Mouse (Mus musculus) layer of hippocampus, adult 11-12 months (tissue): ENCODE results near the gene Pdxp.
"Not testable (repeated sequence)": the region's sequence is repeated elsewhere in the genome, so short reads cannot be mapped to it uniquely, and the experiment has no call there.

Experiments
- DNase-seq: peaks from one replicate; pipeline ENCODE4 v3.0.0; 2022; ENCODE audit warnings: low spot score

The Pdxp gene

DNA sequence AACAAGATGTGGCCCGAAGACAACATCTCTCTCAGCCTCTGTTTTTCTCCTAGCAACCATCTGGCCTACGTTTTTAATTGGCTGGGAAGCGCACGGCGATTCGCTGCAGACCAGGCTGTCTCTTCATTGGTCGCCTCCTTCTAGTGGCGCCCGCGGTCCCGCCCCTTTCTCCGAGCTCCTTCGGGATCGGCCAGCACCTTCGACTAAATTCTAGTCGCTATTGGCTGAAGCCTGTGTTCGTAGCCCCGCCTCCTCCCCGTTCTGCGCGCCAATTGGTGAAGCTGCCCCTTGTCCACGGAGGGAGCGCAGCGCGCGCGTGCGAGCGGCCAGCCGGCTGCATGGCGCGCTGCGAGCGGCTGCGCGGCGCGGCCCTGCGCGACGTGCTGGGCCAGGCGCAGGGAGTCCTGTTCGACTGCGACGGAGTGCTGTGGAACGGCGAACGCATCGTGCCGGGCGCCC lies at the start of gene Pdxp:
TSS of gene Pdxp (plus strand) at position 288 of the 459 bp plus-strand sequence.
- peak; percentile 96 for DNase-seq

DNA sequence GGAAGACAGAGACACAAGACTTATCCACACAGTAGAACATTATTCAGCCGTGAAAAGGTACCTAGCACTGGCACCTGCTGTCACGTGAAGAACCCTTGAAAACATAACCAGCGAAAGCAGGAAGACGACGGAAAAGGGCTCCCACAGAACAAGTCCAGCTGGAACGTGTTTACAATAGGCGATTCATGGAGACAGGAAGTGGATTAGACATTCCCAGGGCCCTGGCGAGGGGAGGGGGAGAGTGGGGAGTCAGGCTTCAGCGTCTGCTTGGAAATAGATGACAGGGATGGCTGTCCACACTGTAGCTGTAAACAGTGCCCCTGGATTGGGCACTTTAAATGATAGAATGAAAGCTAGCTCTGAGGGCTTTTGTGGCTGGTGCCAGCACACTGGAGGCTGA lies 45.3 kb upstream of the Pdxp start:
- DNase-seq: no peak

DNA sequence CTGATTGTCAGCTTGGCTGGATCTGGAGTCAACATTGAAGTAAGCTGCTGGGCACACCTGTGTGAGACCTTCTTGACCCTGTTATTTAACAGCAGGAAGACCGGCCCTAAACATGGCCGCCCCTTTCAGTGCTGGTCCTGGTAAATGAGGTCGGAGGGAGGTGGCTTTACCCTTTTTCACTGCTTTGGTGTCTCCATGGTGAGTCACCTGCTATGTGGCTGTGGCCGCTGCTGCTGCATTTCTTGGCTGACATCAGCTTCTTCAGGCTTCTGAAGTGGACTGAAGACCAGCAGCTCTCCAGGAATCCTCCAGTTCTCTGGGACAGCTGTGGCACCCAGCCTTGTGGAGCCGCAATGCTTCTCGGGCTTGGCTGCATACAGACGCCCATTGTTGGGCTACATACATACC lies 44.9 kb upstream of the Pdxp start:
- DNase-seq: no peak

DNA sequence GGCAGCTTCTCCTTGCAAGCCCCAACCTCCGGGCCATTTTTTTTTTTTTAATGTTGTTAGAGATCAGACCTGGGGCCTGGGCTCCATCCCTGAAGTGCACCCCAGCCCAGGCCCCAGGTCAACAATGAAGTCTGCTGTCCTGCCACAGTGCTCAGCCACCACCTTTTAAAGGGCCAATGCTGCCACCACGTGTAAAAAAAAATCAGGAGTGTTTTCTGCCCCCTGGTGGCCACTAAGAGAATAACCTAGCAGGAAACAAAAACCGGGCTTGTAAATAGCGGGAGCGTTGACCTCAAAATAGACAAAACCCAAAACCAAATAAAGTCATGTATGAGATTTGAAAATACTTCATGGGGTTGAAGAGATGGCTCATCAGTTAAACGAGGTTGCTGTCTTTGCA lies 43.9 kb upstream of the Pdxp start:
- DNase-seq: no peak

DNA sequence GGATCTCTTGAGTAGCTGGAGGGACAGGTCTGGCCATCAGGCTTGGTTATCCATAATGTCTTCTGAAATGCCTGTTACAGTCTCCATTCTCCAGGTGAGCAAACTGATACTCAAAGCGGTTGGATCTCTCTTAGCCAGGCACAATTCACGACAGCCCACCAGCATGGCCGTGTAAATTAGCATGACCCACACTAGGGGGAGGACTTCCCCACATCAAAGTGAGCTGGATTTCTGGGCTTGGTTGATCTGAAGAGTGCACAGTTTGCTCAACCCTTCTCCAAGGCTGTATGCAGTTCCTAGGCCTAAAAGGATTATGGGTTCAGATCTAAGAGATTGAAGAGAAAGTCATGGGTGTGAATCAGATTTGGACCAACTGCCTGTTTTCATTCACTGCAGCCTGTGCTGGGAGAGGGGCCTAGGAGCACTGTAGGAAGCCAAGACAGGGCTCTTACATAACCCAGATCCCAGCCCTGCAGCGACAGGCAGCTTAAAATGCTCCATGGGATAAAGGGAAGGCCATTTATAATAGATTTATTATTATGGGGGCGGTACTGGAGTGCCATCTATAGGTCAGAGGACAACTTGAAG lies 41.6 kb upstream of the Pdxp start:
- no peak for DNase-seq

DNA sequence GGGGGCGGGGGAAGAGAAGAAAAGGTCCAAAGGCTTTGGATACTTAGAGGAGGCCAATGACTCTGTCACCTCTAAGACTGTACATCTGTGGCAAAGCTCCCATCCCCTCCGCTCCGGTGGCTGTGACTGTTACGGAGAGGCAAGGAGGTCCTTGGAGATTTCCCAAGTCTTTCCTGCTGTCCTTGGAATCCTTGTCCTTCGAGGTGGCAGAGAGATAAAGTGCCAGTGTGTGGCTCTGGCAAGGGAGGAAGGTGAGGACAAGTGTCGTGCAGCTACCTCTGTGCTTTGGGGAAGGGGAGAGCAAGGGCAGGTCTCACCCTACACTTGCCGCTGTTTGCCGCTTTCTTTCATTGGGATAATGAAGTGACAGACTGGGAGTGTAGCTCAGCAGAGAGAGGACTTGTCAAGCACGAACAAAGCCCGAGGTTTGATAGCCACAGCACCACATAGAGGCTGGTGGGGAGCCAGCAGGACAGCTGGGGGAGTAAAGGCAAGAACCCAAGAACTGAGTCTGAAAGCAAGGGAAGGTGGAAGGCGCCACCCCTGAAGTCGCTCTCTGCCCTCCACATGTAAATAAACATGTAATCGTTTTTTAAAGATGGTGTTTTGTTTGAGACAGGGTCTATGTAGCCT lies 39.8 kb upstream of the Pdxp start:
- no peak for DNase-seq

DNA sequence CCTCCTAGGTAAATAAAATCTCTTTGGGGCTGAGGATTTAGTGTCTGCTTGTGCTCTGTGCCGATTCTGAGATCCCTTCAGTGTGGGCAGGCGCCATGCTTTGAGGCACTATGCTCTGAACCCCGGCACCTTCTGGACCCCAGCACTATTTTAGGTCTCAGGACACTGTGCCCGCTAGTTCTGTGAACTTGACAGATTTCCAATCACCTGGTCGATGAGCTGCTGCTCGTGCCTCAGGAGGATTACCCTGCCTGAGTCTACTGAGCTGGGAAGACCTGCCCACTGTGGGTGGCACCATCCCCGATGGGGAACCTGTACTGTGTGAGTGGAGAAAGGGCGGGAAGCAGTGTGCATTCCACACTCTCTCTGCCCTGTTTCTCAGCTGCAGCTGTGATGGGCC lies 38.7 kb upstream of the Pdxp start:
- no peak for DNase-seq

DNA sequence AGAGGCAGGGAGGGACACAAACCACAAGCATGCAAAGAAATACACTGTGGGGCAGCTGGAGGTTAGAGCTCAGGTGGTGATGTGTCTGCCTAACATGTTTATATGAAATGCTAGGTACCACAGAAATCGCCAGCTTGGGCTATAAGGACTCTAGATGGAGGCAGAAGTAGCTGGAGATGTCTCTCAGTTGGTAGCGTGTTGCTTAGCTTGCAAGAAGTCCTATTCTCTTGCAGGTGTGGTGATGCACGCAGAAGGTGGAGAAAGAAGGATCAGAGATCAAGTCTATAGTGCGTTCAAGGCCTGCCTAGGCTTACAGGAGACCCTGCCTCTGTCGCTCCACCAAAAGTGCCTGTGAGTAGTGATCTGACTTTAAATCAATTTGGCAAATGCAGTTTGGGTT lies 38.2 kb upstream of the Pdxp start:
- DNase-seq: no peak

DNA sequence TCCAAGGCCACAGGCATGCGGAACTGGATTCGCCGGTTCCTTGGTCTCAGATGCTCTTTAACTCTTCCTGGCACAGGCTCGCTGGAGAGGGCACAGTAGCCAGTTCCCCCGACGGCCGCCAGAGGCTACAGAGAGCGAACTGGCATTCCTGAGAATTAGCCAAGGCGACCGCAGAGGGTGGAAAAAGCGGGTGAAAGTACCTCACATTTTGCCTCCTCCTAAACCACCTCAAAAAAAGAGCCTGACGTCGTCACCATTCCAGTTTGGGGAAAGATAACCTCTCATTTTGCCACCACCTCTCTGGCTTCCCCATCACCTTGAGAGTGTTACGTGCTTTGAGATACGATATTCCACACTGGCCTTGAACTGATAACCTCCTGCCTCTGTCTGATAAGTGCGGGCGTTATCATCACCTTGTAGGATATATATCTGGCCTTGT lies 37.4 kb upstream of the Pdxp start:
- DNase-seq: peak; percentile 81

DNA sequence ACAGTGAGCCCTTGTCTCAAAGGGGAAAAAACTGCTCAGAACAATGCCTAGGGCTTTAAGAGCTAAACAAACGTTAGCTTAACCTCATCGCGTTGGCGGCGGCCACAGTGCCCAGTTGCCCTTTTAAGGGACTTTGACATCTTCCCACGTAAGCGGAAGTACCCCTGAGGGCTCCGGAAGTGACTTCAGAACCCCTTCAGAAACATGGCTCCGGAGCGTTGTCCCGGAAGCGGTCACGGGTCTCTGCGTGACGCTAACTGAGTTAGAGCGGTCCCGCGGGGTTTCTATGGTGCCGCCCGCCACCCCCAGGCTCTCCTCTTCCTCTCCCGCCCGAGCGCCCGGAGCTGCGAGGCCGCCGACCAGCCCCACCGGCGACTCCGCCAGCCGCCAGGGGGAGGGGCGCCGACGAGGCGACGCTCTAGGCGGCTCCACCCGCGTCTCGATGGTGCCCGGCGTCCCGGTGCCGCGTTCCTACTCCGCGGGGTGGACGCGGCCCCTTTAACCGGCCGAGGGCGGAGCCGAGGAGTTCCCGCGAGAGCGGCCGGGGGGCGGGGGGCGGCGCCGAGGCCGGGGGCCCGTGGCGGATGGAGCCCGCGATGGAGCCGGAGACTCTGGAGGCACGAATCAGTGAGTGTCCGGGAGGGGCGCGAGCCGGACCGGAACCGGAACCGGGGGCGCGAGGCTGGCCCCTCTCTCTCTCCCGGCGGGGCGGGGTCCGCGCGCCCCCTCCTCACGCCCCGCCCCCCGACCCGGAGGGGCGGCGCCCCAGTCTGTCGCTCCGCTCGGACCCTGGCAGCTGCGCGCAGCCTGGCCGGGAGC lies 36.5 kb upstream of the Pdxp start, which contains the start of gene Gga1:
TSS of gene Gga1 (plus strand) at position 200 of the 819 bp plus-strand sequence.
- peak; percentile 97 for DNase-seq

DNA sequence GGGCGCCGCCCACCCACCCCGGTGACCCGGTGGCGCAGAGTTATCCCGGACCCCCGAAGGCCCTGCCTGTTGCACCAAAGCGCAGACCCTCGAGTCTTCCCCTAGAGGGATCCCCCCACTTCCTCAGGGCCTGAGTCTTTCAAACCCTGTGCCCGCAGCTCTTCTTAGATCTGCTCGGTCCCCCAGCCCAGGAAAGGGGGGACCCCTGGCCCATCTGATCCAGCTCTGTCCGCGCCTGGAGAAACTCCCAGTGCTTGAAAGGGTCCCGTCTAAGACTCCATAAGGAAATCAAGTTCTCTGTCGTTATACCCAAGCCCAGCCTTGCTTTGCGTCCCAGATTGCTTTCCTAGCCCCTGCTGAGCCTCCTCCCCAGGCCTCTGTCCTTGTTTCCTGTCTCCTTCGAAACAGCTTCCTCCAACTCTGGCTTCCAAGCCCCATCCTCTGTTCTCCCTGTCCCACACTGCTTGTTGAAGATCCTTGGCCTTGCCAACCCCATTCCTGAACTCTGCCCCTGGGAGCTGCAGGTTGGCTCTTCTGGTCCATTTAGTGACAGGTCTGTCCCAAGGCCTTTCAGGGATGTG lies 35.8 kb upstream of the Pdxp start:
- DNase-seq: no peak

DNA sequence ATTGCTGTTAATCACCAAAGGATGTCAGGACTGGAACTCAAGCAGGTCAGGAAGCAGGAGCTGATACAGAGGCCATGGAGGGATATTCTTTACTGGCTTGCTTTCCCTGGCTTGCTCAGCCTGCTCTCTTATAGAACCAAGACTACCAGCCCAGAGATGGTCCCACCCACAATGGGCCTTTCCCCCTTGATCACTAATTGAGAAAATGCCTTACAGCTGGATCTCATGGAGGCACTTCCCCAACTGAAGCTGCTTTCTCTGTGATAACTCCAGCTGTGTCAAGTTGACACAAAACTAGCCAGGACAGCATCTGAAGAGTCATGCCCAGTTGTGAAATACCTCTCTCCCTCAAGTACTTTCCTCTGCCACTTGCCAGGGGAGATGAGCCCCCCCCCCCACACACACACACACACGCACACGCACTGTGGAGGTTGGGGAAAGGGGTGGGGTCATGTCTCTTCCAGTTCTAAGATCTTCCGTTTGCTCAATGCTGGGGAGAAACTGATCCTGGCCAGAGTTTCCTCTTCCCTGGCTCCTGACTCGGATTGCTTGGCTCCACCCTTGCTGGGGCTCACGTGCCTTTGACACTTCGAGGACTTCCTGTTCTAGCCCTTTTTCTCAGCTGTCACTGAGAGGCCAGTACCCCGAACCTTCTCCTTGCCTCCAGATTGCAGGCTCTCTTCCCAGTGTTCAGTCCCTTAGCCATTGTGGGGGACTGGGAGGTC lies 34.8 kb upstream of the Pdxp start:
- DNase-seq: not testable (repeated sequence)

DNA sequence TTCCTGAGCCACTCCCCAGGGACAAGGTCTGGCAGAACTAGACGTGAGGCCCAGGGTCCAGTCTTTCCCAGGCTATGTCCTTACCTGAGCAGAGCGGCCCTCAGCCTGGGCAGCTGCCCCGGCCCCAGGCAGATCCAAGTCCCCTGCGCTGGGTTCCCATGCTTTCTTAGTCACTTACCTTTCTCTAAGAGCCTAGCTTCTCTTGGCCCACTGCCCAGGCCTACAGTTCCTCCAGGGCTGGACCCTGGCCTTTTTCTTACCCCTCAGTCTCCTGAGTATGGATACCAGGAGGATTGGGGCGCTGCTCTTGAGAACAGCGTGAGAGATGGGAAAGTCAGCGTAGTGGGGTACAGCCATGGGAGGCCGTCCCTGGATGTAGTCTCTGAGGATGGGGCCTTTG lies 33.3 kb upstream of the Pdxp start:
- DNase-seq: no peak

DNA sequence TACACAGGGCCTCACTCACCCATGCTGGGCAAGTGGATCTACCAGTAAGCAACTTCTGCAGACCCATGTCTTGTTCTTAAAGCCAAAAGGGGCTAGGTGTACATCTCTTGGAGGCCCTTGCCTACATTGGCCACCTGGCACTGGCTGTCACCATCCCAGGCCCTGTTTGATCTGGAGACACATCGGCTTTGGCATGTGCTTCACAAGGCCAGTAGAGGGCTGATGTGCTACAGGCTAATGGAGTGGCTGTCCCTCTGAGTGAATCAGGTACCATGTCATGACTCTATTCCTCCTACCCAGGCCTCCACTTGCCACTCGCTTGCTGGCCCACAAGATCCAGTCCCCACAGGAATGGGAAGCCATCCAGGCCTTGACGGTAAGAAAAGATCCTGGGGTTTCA lies 31.9 kb upstream of the Pdxp start:
- DNase-seq: no peak

DNA sequence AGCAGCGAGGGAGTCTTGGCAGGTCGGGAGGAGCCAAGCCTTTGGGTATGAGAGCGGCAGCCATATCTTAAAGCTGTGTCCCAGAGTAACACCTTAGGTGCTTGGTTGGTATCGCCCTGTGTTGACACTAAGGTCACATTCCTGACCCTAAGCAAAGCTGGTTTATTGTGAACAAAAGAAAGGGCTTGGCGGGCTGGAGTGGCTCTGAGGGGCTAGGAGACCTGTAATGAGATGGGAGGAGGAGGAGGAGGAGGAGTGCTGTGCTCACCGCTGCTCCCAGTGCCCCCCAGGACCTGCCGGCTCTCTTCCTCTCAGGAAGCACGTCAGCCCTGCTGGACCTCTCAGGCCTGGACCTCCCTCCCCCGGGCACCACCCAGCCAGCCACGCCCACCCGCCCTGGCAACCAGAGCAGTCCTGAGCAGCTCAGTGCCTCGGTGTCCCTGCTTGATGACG lies 24.3 kb upstream of the Pdxp start:
- DNase-seq: no peak

DNA sequence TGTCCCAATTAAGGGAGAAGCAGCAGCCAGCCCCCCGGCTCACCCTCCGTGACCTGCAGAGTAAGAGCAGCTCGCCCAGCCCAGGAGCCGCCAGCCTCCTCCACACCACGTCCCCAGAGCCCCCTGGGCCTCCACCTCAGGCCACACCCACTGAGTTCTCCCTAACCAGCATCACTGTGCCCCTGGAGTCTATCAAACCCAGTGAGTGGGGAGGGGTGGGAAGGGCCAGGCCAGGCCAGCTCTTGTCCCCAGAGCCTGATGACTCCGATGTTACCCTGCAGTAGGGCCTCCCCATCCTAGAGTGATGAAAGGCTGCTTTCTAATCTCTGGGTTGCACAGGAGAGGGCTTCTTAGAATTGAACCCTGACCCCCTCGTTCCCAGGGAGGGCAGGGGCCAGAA lies 21.3 kb upstream of the Pdxp start:
- DNase-seq: no peak

DNA sequence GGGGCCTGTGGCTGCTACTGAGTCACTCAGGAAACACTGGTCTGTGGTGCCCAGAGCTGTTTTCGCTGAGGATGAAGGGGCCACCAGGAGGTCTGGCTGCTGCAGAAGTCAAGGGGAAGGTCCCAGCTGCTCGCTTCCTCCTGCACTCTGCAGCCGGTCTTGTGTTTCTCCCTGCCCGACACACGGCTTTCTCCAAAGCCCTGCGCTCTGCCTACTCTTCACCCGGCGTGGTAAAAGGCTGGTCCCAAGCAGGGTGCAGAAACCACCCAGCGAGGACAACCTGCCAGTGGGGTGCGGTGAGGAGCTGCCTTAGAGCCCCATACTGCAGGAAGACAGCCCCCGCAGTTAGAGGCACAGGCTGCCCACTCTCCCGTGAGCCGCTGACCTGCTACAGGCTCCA lies 19.0 kb upstream of the Pdxp start:
- no peak for DNase-seq

DNA sequence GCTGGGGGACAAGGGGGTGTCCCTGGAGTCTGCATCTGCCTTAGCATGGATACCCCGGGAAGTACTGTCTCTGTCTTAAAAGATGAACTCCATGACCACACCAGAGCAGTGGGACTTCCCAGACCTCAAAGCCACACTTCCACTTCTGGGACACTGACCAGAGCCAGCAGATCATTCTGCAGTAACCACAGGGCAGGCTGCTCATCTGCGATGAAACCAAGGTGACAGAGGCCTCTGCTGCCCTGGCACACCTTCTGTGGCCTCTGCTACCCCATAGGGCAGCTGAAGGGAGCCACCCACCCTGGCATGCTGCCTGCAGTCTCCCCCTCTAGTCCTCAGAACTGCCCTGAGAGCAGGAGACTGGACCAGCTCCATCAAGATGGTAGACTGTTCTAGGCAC lies 18.0 kb upstream of the Pdxp start:
- DNase-seq: no peak

DNA sequence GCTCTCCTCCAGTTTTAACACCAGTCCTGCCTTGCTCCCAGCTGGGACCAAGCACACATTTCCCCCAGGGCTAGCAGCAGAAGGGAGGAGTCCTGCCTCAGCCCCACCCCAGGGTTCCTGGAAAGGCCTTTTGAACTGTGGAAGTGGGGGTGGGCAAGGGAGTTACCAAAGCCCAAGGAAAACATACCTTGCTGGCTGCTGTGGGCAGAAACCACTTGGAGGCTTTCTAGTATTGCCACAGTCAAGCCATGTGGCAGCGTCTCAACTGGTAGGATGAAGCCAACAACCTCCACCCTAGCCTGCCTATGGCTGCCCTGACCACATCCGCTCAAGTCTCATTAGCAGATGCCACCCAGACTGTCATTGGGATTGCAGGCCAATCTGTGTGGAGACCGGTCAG lies 17.6 kb upstream of the Pdxp start:
- DNase-seq: no peak

DNA sequence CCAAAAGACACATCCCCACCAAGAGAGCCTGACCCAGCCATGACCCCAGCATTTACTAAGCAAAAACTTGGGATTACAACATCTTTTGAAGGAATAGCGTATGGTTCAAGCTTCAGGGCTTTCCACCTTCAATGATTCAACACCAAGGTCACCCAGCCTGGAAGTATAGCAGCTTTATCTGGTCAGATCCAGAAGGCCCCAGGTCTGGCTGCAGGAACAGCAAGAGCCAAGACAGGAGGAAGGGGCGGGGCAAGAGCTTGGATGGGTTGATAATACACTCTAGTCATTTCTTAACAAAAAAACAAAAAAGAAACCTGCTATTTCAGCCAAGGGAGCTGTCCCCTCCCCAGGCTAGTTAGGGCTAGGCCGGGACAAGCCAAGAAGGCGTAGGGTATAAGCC lies 16.2 kb upstream of the Pdxp start:
- DNase-seq: no peak

DNA sequence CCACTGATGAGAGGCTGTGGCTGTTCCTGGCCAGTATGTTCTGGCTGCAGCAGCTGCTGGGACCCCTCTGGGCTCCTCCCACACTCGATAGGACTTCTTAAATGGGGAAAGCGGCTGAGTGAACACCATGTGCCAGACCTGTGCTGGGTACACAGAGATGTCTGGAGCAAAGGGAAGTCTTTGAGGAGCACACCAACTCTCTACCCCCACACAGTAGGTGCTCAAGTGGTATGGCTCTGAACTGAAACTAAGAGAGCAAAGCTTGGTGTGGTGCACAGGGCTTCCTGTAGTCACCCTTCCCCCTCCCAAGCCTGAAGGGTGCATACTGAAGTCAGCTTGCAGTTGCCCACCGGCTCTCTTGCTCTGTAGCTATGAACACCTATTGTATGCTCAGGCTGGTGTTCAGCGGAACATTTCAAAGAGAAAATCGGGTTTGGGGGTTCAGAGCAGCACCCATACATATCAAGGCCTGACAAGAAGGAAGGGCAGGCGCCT lies 15.2 kb upstream of the Pdxp start:
- no peak for DNase-seq

DNA sequence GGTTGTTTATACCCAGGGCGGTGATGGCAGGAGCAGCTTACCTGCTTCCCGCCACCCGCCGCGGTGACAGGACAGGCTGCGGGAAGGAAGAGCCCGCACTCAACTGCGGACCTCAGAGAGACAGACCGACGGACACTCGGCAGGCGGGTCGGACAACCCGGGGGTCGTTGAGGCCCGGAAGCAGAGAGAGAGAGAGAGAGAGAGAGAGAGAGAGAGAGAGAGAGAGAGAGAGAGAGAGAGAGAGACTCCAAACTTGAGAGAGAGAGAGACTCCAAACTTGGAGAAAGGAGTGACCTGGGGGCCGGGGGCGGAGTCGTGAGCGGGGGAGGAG lies 14.3 kb upstream of the Pdxp start, which contains the start of gene Gm49510:
TSS of gene Gm49510 (plus strand) at position 259 of the 331 bp plus-strand sequence.
- DNase-seq: no peak
